Mouse (Mus musculus) stomach, postnatal 0 days (tissue): Measurements from ENCODE around the gene Psen2. TPM values are rescaled to one million over a fixed set of nuclear protein-coding genes. Genes with fewer than 3 reads are reported as not detected.

Experiments used
- ATAC-seq: fragments of 200-750 bp; cut with Nextera tagmentation; 2 replicates; pipeline ENCODE4 v1.8.0; 2017; ENCODE audit not compliant: low FRiP score, low TSS enrichment
- DNase-seq: peaks from one replicate; pipeline ENCODE4 v3.0.0-alpha.2; 2016; ENCODE audit warnings: low spot score
- H3K27ac ChIP-seq: fragments of 300-500 bp; sonication (generic); replicated peaks from 2 replicates; pipeline ENCODE4 v1.5.1; 2014; ENCODE audit warnings: mild to moderate bottlenecking, control low read depth
- H3K27me3 ChIP-seq: fragments of 300-500 bp; sonication (generic); 2 replicates; pipeline ENCODE4 v1.6.1; 2014; ENCODE audit warnings: low read length; ENCODE audit not compliant: control insufficient read depth, insufficient read depth
- H3K36me3 ChIP-seq: fragments of 300-500 bp; sonication (generic); 2 replicates; pipeline ENCODE4 v1.6.1; 2014; ENCODE audit warnings: low read length, mixed read lengths; ENCODE audit not compliant: control insufficient read depth, insufficient read depth
- H3K4me1 ChIP-seq: fragments of 300-500 bp; sonication (generic); replicated peaks from 2 replicates; pipeline ENCODE4 v1.6.1; 2014; ENCODE audit warnings: antibody characterized with exemption; ENCODE audit not compliant: control insufficient read depth, insufficient read depth
- H3K4me2 ChIP-seq: fragments of 300-500 bp; sonication (generic); replicated peaks from 2 replicates; pipeline ENCODE4 v1.6.1; 2014; ENCODE audit warnings: low read depth, mild to moderate bottlenecking, control low read depth, moderate library complexity
- H3K4me3 ChIP-seq: fragments of 300-500 bp; sonication (generic); 2 replicates; pipeline ENCODE4 v1.5.1; 2014; ENCODE audit warnings: low read depth, low read length, control low read depth
- H3K9ac ChIP-seq: fragments of 300-500 bp; sonication (generic); 2 replicates; pipeline ENCODE4 v1.6.1; 2014; ENCODE audit warnings: mild to moderate bottlenecking, low read length, control low read depth, mixed read lengths
- H3K9me3 ChIP-seq: fragments of 300-500 bp; sonication (generic); 2 replicates; pipeline ENCODE4 v1.6.1; 2016; ENCODE audit warnings: low read length; ENCODE audit not compliant: control insufficient read depth
- CTCF ChIP-seq: IDR thresholded peaks from 2 replicates; pipeline ENCODE4 v1.5.1; 2016; ENCODE audit warnings: antibody characterized with exemption, low read depth, mild to moderate bottlenecking, moderate library complexity
- EP300 ChIP-seq: optimal IDR thresholded peaks from 2 replicates; pipeline ENCODE3; 2016; ENCODE audit warnings: antibody characterized with exemption
- WGBS: fragments of 180-500 bp; shearing (Covaris S2); extraction: QIAGEN DNeasy Blood & Tissue Kit; methylation state at CpG from one replicate; pipeline ENCODE4 v1.1.7; 2014; 5-methylcytosine and 5-hydroxymethylcytosine counted together
- polyA plus RNA-seq: library from polyadenylated mRNA; unstranded; fragments of >200 nt; fragmentation: Nextera tagmentation; extraction: Ambion mirVana; gene quantifications from 2 replicates; pipeline ENCODE4 v1.2.1, GENCODE M21; 2015

Psen2 gene
- polyA plus RNA-seq, 1 experiment from 2014 or later = 14.3 TPM

GRCm38 (mm10) chr1:180261857-180262570 is 1.2 kb downstream of the Psen2 start:
- Histone ChIP-seq H3K36me3 (no peaks in the 10 kb centered on the region), H3K4me3 (no peak overlapping the region), H3K27me3 (no peaks in the 10 kb centered on the region), H3K4me2 (no peak overlapping the region), H3K27ac (no peak overlapping the region), H3K9ac (no peak overlapping the region), H3K4me1 (no peaks in the 10 kb centered on the region), H3K9me3 (no peaks in the 10 kb centered on the region)
- ATAC-seq (no peak), DNase-seq (no peak)
- WGBS = 69% methylated on average over 8 of the region's 8 CpGs
- TF ChIP-seq EP300 = no peak
- TF ChIP-seq CTCF = no peak

DNA sequence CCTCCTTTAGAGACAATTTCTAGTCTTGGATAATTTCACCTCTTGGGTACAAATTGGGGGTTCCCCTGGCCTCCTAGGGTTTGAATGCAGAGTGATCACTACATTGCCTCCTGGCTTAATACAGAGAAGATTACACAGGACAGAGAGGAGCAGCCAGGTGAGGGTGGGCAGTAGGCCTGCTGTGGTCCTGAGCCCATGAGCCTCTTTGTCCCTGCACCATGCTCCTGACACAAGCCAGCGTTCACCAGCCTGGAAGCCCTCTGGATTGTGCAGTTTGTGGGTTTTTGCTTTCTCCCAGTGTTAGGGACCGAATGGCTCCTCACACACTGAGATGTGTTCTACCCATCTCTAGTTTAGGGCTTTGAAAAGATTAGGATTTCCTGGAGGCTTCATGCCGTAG is 1.8 kb downstream of the Psen2 start:
- no peak overlapping the region for H3K9ac ChIP-seq
- 81% methylated on average over 3 of the region's 3 CpGs for WGBS
- H3K36me3 ChIP-seq = no peaks in the 10 kb centered on the region
- no peaks in the 10 kb centered on the region for H3K27me3 ChIP-seq
- H3K27ac ChIP-seq = no peak overlapping the region
- DNase-seq = no peak
- no peaks in the 10 kb centered on the region for H3K9me3 ChIP-seq
- H3K4me1 ChIP-seq = no peaks in the 10 kb centered on the region
- ATAC-seq = no peak
- H3K4me3 ChIP-seq = no peak overlapping the region
- TF ChIP-seq CTCF (no peak), EP300 (no peak)
- no peak overlapping the region for H3K4me2 ChIP-seq

DNA sequence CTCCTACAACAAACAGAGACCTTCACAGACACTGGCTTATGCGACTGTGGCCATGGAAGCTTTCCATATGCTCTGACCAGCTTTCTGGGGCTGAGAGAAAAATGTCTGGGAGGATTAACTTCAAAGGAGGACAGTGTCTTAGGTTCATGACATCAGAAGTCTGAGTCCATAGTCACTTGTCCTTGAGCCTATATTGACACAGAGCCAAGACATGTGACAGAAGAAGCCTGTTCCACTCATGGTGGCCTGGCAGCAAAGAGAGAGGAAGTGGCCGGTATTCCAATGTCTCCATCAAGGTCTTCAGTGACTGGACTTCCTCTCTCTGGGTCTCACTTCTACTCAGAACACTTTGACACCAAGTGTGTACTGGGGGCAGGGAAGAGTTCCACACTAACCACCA is 2.4 kb downstream of the Psen2 start:
- Histone ChIP-seq H3K4me1 (no peaks in the 10 kb centered on the region), H3K9me3 (no peaks in the 10 kb centered on the region), H3K4me3 (no peak overlapping the region), H3K27ac (no peak overlapping the region), H3K27me3 (no peaks in the 10 kb centered on the region), H3K4me2 (no peak overlapping the region), H3K36me3 (no peaks in the 10 kb centered on the region), H3K9ac (no peak overlapping the region)
- ATAC-seq = no peak
- no peak for TF ChIP-seq EP300
- TF ChIP-seq CTCF = no peak
- 46% methylated on average over 2 of the region's 2 CpGs for WGBS
- DNase-seq = no peak

DNA sequence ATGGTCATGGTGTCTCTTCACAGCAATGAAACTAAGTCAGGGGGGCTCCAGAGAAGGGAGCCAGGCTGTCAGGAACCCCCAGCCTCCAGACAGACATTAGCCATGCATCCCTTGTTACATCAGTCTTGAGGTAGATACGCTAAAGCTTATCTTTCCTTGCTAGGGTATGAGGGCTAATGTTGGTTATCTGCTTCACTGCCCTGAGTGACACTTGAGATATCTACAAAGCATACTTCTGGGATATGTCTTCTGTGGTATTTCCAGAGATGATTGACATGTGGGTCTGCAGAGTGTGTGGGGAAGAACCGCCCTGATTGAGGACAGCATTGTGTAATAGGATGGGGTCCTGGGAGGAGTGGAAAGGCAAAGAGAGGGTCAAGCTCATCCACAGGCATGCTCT is 3.5 kb downstream of the Psen2 start:
- ATAC-seq = no peak
- Histone ChIP-seq H3K36me3 (no peaks in the 10 kb centered on the region), H3K4me3 (no peak overlapping the region), H3K27ac (no peak overlapping the region), H3K9me3 (no peaks in the 10 kb centered on the region), H3K4me1 (no peaks in the 10 kb centered on the region), H3K9ac (no peak overlapping the region), H3K27me3 (no peaks in the 10 kb centered on the region), H3K4me2 (no peak overlapping the region)
- 81% methylated on average over 2 of the region's 2 CpGs for WGBS
- TF ChIP-seq EP300 = no peak
- TF ChIP-seq CTCF = no peak
- no peak for DNase-seq

DNA sequence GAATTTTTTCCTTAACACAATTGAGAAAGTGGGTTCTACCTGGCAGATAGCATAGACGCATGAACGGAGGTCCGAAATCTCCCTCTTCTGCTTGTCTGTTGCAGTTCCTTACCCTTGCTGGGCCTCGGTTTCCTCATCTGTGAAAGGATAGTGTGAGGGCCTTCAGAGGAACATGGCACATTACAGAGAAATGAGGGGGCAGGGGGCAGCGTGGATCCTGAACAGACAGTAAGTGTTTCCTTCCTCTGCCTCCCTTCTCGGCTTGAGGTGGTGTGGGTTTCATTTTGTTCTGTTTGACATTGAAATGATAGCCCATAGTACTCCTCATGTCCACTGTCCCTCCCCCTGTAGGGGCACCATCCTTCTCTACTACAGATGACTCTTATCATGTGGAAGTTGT is 5.8 kb downstream of the Psen2 start:
- ATAC-seq (no peak), DNase-seq (no peak)
- Histone ChIP-seq H3K27ac (no peak overlapping the region), H3K4me2 (no peak overlapping the region), H3K9me3 (no peaks in the 10 kb centered on the region), H3K4me1 (no peaks in the 10 kb centered on the region), H3K4me3 (no peak overlapping the region), H3K36me3 (no peaks in the 10 kb centered on the region), H3K9ac (no peak overlapping the region), H3K27me3 (no peaks in the 10 kb centered on the region)
- no peak for TF ChIP-seq EP300
- no peak for TF ChIP-seq CTCF
- WGBS = 93% methylated on average over 6 of the region's 6 CpGs

DNA sequence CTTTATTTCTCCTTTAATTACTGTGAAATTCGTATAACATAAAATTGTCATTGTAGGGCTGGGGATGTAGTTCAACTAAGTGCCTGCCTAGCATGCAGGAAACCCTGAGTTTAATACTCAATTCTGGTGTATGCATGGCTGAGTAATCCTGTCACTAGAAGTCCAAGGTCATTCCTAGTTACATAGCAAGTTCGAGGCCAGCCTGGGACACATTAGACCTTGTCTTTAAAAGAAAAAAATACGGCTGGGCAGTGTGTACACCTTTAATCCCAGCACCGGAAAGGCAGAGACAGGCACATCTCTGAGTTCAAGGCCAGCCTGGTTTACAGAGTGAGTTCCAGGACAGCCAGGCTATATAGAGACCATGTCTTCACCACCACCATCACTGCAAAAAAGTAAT is 6.4 kb downstream of the Psen2 start:
- TF ChIP-seq EP300 (no peak), CTCF (no peak)
- H3K4me3 ChIP-seq = peak overlapping the region; percentile 74
- peak overlapping the region; percentile 93; the same call in 1 of the 2 replicates for H3K27ac ChIP-seq
- WGBS = 56% methylated on average over 4 of the region's 4 CpGs
- H3K4me2 ChIP-seq = peak overlapping the region; percentile 96
- no peak for ATAC-seq
- H3K9ac ChIP-seq = peak overlapping the region; percentile 68; the same call in 1 of the 2 replicates
- no peak for DNase-seq
- H3K27me3 ChIP-seq = no peaks in the 10 kb centered on the region
- H3K9me3 ChIP-seq = no peaks in the 10 kb centered on the region
- H3K4me1 ChIP-seq = no peaks in the 10 kb centered on the region
- H3K36me3 ChIP-seq = no peaks in the 10 kb centered on the region
